Mouse (Mus musculus): ENCODE measurements around the gene Slc28a1.

GRCm38 (mm10) chr7:81137292-81137691 lies 22.7 kb downstream of the Slc28a1 start:
- TF ChIP-seq POLR2A (IDR thresholded peaks at IDR 0.05; ENCODE audit: borderline replicate concordance, insufficient read depth, low read length) (no peak), CTCF (IDR thresholded peaks at IDR 0.05; ENCODE audit: borderline replicate concordance, insufficient read depth, low read depth, low read length) (no peak)

Data from cerebellum, adult 2 months (tissue).